Mouse (Mus musculus) stomach, postnatal 0 days (tissue): ENCODE results near the gene Cox19. TPM values are rescaled to one million over a fixed set of nuclear protein-coding genes. Genes with fewer than 3 reads are reported as not detected.

Source experiments
- ATAC-seq: fragments of 200-750 bp; cut with Nextera tagmentation; 2 replicates; pipeline ENCODE4 v1.8.0; 2017; ENCODE audit not compliant: low FRiP score, low TSS enrichment
- DNase-seq: peaks from one replicate; pipeline ENCODE4 v3.0.0-alpha.2; 2016; ENCODE audit warnings: low spot score
- H3K27ac ChIP-seq: fragments of 300-500 bp; sonication (generic); replicated peaks from 2 replicates; pipeline ENCODE4 v1.5.1; 2014; ENCODE audit warnings: mild to moderate bottlenecking, control low read depth
- H3K27me3 ChIP-seq: fragments of 300-500 bp; sonication (generic); 2 replicates; pipeline ENCODE4 v1.6.1; 2014; ENCODE audit warnings: low read length; ENCODE audit not compliant: control insufficient read depth, insufficient read depth
- H3K36me3 ChIP-seq: fragments of 300-500 bp; sonication (generic); 2 replicates; pipeline ENCODE4 v1.6.1; 2014; ENCODE audit warnings: low read length, mixed read lengths; ENCODE audit not compliant: control insufficient read depth, insufficient read depth
- H3K4me1 ChIP-seq: fragments of 300-500 bp; sonication (generic); replicated peaks from 2 replicates; pipeline ENCODE4 v1.6.1; 2014; ENCODE audit warnings: antibody characterized with exemption; ENCODE audit not compliant: control insufficient read depth, insufficient read depth
- H3K4me2 ChIP-seq: fragments of 300-500 bp; sonication (generic); replicated peaks from 2 replicates; pipeline ENCODE4 v1.6.1; 2014; ENCODE audit warnings: low read depth, mild to moderate bottlenecking, control low read depth, moderate library complexity
- H3K4me3 ChIP-seq: fragments of 300-500 bp; sonication (generic); 2 replicates; pipeline ENCODE4 v1.5.1; 2014; ENCODE audit warnings: low read depth, low read length, control low read depth
- H3K9ac ChIP-seq: fragments of 300-500 bp; sonication (generic); 2 replicates; pipeline ENCODE4 v1.6.1; 2014; ENCODE audit warnings: mild to moderate bottlenecking, low read length, control low read depth, mixed read lengths
- H3K9me3 ChIP-seq: fragments of 300-500 bp; sonication (generic); 2 replicates; pipeline ENCODE4 v1.6.1; 2016; ENCODE audit warnings: low read length; ENCODE audit not compliant: control insufficient read depth
- CTCF ChIP-seq: IDR thresholded peaks from 2 replicates; pipeline ENCODE4 v1.5.1; 2016; ENCODE audit warnings: antibody characterized with exemption, low read depth, mild to moderate bottlenecking, moderate library complexity
- EP300 ChIP-seq: optimal IDR thresholded peaks from 2 replicates; pipeline ENCODE3; 2016; ENCODE audit warnings: antibody characterized with exemption
- WGBS: fragments of 180-500 bp; shearing (Covaris S2); extraction: QIAGEN DNeasy Blood & Tissue Kit; methylation state at CpG from one replicate; pipeline ENCODE4 v1.1.7; 2014; 5-methylcytosine and 5-hydroxymethylcytosine counted together
- polyA plus RNA-seq: library from polyadenylated mRNA; unstranded; fragments of >200 nt; fragmentation: Nextera tagmentation; extraction: Ambion mirVana; gene quantifications from 2 replicates; pipeline ENCODE4 v1.2.1, GENCODE M21; 2015

Cox19 gene
- polyA plus RNA-seq, 1 experiment from 2014 or later: 114 TPM

GRCm38 (mm10) chr5:139364260-139364910 lies 13.2 kb upstream of the Cox19 start:
- Histone ChIP-seq H3K36me3 (no peaks in the 10 kb centered on the region), H3K27ac (peak overlapping the region; percentile 53; the same call in 1 of the 2 replicates), H3K4me1 (no peaks in the 10 kb centered on the region; the same call in 1 of the 2 replicates), H3K9me3 (no peaks in the 10 kb centered on the region), H3K4me2 (peak overlapping the region; percentile 17; the same call in 1 of the 2 replicates), H3K27me3 (no peaks in the 10 kb centered on the region), H3K9ac (0 out of 2 replicates have a peak overlapping the region, but pooled peaks have one; percentile 31), H3K4me3 (no peak overlapping the region)
- WGBS: 21% methylated on average over 12 of the region's 12 CpGs
- DNase-seq: peak; percentile 90
- TF ChIP-seq CTCF: peak; percentile 100
- no peak for TF ChIP-seq EP300
- peak; percentile 77 for ATAC-seq

DNA sequence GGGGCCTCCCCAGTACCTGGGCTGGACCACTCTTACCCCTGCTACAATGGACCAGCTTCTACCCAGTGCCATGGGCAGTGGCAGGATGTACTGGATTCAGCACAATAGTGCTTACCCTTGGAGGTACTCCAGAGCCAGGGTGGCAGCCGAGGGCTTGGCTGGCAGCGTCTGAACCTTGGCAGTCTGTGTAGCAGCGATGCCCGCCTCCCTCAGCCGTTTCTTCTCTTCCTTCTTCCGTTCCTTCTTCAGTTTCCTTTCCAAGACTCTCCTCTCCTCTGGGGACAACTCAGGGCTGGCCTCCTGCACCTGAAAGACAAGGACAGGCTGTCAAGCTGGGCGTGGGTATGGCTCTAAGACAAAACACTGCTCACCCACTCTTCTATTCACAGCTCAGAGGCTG lies 12.6 kb upstream of the Cox19 start:
- H3K4me3 ChIP-seq: no peak overlapping the region
- no peak; the same call in 1 of the 2 replicates for ATAC-seq
- no peaks in the 10 kb centered on the region; the same call in 1 of the 2 replicates for H3K4me1 ChIP-seq
- no peaks in the 10 kb centered on the region for H3K36me3 ChIP-seq
- no peak overlapping the region for H3K4me2 ChIP-seq
- TF ChIP-seq EP300 (no peak), CTCF (no peak)
- no peak overlapping the region for H3K9ac ChIP-seq
- H3K27me3 ChIP-seq: no peaks in the 10 kb centered on the region
- DNase-seq: no peak
- 59% methylated on average over 7 of the region's 7 CpGs for WGBS
- no peak overlapping the region for H3K27ac ChIP-seq
- H3K9me3 ChIP-seq: no peaks in the 10 kb centered on the region

DNA sequence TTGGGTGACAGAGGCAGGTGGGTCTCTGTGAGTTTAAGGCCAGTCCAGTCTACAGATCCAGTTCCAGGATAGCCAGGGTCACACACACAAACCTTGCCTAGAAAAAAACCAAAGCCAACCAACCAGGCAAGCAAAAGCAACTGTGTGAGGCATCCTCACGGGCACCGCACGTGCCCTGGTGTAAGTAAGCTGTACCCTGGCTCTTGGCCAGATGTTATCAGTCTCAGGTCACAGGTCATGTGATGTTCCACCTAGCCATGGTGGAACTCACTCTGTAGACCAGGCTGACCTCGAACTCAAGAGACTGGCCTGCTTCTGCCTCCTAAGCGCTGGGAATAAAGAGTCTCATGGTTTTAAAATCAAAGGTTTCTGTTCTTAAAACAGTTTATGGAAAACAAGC lies 8.0 kb upstream of the Cox19 start:
- WGBS: 75% methylated on average over 5 of the region's 5 CpGs
- no peak for ATAC-seq

GRCm38 (mm10) chr5:139358653-139359052 lies 7.4 kb upstream of the Cox19 start:
- Histone ChIP-seq H3K9me3 (no peaks in the 10 kb centered on the region), H3K27me3 (no peaks in the 10 kb centered on the region), H3K36me3 (no peaks in the 10 kb centered on the region), H3K4me3 (no peak overlapping the region), H3K27ac (no peak overlapping the region), H3K4me2 (no peak overlapping the region), H3K9ac (no peak overlapping the region), H3K4me1 (no peaks in the 10 kb centered on the region)
- peak; percentile 38; the same call in 1 of the 2 replicates for ATAC-seq
- DNase-seq: peak; percentile 69
- 79% methylated on average over 2 of the region's 2 CpGs for WGBS
- TF ChIP-seq EP300 (no peak), CTCF (peak; percentile 80)

More for the DNA sequence above, 8.0 kb upstream of the Cox19 start:
- no peaks in the 10 kb centered on the region for H3K27me3 ChIP-seq
- no peaks in the 10 kb centered on the region for H3K36me3 ChIP-seq
- no peak overlapping the region for H3K4me2 ChIP-seq
- H3K9me3 ChIP-seq: no peaks in the 10 kb centered on the region
- TF ChIP-seq CTCF (no peak), EP300 (no peak)
- no peak for DNase-seq
- H3K4me1 ChIP-seq: no peaks in the 10 kb centered on the region; the same call in 1 of the 2 replicates
- H3K4me3 ChIP-seq: no peak overlapping the region
- H3K27ac ChIP-seq: no peak overlapping the region
- no peak overlapping the region for H3K9ac ChIP-seq

DNA sequence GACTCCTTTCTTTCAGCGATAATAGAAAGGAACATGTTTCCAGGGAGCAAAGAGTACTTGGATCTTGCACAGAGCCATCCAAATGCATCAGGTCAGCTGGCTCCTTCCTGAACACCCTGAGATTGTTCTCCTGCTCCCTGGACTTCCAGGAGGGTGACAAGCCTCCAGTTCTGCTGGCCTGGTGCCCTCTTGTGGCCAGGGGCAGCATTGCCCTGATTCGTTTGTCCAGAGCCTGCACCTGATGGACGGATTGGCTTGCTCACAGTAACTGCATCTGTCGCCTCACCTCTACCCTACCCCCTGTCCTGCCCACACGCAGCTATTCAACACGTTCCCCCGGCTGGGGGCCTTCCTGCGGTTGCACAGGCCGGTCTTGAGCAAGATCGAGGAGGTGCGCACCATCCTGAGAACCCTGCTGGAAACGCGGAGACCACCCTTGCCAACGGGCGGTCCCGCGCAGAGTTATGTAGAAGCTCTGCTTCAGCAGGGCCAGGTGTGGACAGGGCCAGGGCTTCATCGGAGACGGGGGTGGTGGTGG lies 4.1 kb upstream of the Cox19 start:
- ATAC-seq (peak; percentile 43), DNase-seq (peak; percentile 91)
- Histone ChIP-seq H3K9me3 (no peaks in the 10 kb centered on the region), H3K27me3 (no peaks in the 10 kb centered on the region), H3K9ac (no peak overlapping the region), H3K27ac (no peak overlapping the region), H3K4me2 (no peak overlapping the region), H3K4me3 (no peak overlapping the region), H3K4me1 (peaks cover 6% of the 10 kb centered on the region; the same call in 1 of the 2 replicates), H3K36me3 (no peaks in the 10 kb centered on the region)
- peak; percentile 97 for TF ChIP-seq CTCF
- no peak for TF ChIP-seq EP300
- 32% methylated on average over 19 of the region's 19 CpGs for WGBS

- Histone ChIP-seq H3K4me3 (peak overlapping the region; percentile 21; the same call in 1 of the 2 replicates), H3K27me3 (no peaks in the 10 kb centered on the region), H3K36me3 (no peaks in the 10 kb centered on the region), H3K9ac (0 out of 2 replicates have a peak overlapping the region, but pooled peaks have one; percentile 4), H3K27ac (peak overlapping the region; percentile 78), H3K4me1 (peaks cover 6% of the 10 kb centered on the region; the same call in 1 of the 2 replicates), H3K9me3 (no peaks in the 10 kb centered on the region), H3K4me2 (peak overlapping the region; percentile 41)
- TF ChIP-seq EP300 (no peak), CTCF (no peak)
- peak; percentile 17; the same call in 1 of the 2 replicates for ATAC-seq
- peak; percentile 70 for DNase-seq
- WGBS: 71% methylated on average over 11 of the region's 11 CpGs
Measured at GRCm38 (mm10) chr5:139353946-139354345, 2.7 kb upstream of the Cox19 start.
